Mouse (Mus musculus) c-Kit-positive CD71-positive TER-119-negative erythroid progenitor cells, embryonic 14.5 days (primary cell): ENCODE results near the gene Ube2v1.

ENCODE experiments used
- DNase-seq: peaks from one replicate; pipeline ENCODE4 v3.0.0-alpha.2; 2013; ENCODE audit warnings: low read depth

Gene Ube2v1

DNA sequence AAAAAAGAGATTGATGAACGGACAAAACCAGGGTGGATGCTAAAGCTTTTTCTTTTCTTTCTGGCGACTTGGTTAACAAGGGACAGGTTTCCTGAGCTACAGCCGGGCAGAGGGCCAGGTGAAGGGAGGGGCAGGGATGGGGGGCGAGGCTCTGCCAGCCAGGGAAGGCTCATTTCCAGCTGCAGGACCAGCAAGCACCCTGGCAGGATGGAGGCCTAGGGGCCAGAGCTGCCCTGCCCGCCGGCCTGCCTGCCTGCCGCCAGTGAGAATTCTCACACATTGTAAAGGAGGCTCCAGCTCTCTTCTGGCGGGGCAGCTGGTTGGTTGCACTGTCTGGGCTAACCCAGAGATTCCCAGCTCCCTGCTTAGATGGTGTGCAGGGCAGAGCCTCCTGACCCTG lies 69.8 kb downstream of the Ube2v1 start:
- DNase-seq, result no peak

DNA sequence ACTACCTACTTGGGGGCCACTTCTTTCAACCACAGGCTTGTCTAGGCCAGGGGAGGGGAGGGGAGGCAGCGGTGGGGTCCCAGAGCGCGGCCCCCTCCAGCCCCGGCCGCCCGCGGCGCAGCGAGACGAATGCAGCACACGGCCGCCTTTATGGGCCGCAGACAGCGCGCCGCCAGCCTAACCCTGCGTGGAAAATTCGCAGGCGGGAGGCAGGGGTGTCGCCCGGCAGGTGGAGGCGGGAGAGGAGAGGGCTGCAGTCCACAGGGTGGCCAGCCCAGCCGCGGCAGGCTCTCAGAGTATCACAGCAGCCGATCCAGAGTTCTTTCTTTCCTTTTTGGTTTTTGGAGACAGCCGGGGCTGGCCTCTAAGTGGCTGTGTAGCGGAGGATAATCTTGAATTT lies 72.5 kb downstream of the Ube2v1 start:
- DNase-seq, result no peak
